Mouse (Mus musculus): ENCODE results near the gene Krtap17-1. TPM values are rescaled to one million over a fixed set of nuclear protein-coding genes. Genes with fewer than 3 reads are reported as not detected.
A peak's percentile ranks its signal among the peaks of the same experiment; 100 is the strongest.

Krtap17-1 gene
- polyA plus RNA-seq (2015; fragmentation: Nextera tagmentation; extraction: Ambion mirVana): 0.23 TPM in 1 of 2 replicates, not detected in the other

DNA sequence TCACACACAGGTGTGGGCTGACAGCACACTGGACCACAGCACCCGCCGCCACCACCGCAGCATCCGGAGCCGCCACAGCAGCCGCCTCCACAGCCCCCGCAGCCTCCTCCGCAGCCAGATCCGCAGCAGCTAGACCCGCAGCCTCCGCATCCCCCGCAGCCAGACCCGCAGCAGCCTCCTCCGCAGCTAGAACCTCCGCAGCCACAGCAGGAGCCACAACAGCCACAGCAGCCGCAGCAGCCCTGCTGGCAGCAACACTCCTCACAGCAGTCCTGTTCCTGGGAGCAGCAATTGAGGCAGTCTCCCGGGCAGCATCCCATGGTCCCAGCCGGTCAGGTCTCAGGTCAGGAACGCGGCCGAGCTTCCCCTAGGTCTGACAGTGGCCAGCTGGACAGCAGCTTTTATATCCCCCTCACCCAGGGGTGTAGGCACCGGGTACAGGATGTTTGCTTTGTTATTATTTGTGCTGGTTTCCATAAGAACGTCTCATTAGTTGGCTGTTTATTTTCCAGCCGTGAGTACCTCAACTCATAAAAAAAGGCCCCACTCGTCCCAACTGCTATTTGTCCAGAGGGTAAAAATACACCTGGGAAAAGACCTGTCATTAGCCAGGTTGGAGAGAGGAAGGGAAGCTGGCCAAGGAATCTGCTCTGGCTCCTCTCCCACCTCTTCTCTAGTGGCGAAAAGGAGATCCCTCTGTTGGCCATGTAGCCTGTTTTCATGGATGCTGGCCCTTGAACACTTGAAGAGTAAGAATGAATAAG, at the start of gene Krtap17-1:
TSS of gene Krtap17-1 (minus strand) at position 375 of the 764 bp plus-strand sequence.
- no peak for DNase-seq (ENCODE audit: low spot score)

DNA sequence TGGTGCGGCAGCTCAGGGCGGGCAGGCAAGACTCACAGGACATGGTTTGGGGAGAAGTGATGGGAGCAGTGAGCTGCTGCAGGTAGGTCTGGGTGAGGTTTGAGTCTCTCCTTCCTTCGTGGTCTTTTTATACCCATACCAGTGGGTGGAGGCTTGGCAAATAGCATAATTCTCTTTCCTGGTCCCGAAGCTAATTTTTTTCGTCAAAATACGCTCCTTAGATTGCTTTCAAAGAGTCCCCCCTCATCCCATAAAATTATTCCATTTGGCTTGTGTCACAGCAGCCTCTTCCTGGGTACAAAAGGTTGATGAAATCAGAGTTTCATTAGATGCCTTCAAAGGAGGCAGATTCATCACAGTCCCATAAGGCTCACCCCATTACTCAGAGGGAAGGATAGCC, 47.7 kb upstream of the Krtap17-1 start, which contains the start of gene Krt34:
TSS of gene Krt34 (minus strand) at position 101 of the 400 bp plus-strand sequence.
- no peak for DNase-seq (ENCODE audit: low spot score)

DNA sequence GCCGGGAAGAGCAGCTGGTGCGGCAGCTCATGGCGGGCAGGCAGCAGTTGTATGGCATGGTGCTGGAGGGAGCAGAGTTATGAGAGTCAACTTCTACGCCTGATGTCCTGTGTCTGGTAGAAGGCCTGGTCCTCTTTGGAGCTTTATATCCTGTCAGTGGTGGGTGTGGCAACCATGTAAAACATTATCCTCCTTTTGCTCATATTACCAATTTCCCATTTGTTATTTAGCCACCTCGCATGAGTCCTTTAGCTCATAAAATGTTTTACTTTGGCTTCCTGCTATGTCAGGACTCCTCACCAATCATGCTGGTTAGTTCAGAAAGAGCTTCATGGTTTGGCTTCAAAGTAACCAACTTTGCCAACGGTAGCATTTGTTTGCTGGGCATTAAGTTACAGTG, 36.0 kb upstream of the Krtap17-1 start, which contains the start of gene Krt33b:
TSS of gene Krt33b (minus strand) at position 101 of the 400 bp plus-strand sequence.
- no peak for DNase-seq (ENCODE audit: low spot score)

GRCm38 (mm10) chr11:100021438-100021837, 27.6 kb upstream of the Krtap17-1 start:
- DNase-seq (ENCODE audit: low spot score): no peak

GRCm38 (mm10) chr11:100019466-100019865, 25.7 kb upstream of the Krtap17-1 start:
- DNase-seq (ENCODE audit: low spot score): no peak

- DNase-seq (ENCODE audit: low spot score): no peak
Observed at GRCm38 (mm10) chr11:100016112-100016511, 22.3 kb upstream of the Krtap17-1 start, which contains the start of gene Krt33a. Krt33a (minus strand) TSS chr11:100016212.

DNA sequence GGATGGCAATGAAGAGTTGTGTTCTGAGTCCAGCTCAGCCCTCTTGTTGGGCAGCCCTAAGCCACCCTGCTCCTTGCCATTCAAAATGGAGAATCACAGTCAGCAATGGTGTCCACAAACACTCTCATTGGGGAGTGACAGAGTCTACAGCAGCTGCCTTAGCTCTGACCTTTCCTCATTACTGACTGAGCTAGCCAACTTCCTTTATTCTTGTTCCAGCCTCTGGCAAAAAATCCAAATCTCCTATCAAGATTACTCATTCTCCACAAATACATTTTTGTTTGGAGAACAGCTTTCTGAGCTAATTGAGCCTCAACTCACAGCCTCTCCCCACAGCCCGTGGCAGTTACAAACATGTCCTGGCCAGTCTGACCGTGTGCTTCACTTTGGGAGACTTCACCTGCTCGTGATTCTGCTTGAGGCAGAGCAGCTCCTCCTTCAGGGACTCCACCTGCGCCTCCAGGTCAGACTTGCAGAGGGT, 19.9 kb upstream of the Krtap17-1 start:
- no peak for DNase-seq (ENCODE audit: low spot score)

DNA sequence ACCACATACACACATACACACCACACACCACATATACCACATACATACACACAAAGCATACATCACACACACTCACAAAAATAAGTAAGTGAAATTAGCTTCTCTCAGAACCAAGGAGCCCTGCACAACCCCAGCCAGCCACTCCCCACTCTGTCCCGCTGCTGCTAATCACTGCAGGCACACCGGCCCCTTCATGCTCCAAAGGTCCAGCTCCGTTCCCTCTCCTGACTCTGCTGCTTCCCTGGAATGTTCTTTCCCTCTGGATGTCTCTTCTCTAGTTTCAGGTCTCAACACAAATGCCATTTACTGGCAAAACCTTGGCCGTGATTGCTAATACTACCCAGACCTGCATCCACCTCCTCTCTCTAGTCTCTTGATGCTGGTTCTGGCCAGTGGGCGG, 16.9 kb upstream of the Krtap17-1 start:
- DNase-seq (ENCODE audit: low spot score): no peak

- no peak for DNase-seq (ENCODE audit: low spot score)
Observed at GRCm38 (mm10) chr11:100008336-100008735, 14.5 kb upstream of the Krtap17-1 start.

- DNase-seq (ENCODE audit: low spot score): peak; percentile 6
Observed at GRCm38 (mm10) chr11:100006624-100007023, 12.8 kb upstream of the Krtap17-1 start.

GRCm38 (mm10) chr11:100005905-100006304, 12.1 kb upstream of the Krtap17-1 start:
- DNase-seq (ENCODE audit: low spot score): no peak

- DNase-seq (ENCODE audit: low spot score): peak; percentile 21
Observed at GRCm38 (mm10) chr11:100004846-100005245, 11.1 kb upstream of the Krtap17-1 start.

GRCm38 (mm10) chr11:99999091-99999490, 5.3 kb upstream of the Krtap17-1 start:
- DNase-seq (ENCODE audit: low spot score): no peak

- DNase-seq (ENCODE audit: low spot score): no peak
Observed at GRCm38 (mm10) chr11:99994384-99994661, 529 bp upstream of the Krtap17-1 start.

DNA sequence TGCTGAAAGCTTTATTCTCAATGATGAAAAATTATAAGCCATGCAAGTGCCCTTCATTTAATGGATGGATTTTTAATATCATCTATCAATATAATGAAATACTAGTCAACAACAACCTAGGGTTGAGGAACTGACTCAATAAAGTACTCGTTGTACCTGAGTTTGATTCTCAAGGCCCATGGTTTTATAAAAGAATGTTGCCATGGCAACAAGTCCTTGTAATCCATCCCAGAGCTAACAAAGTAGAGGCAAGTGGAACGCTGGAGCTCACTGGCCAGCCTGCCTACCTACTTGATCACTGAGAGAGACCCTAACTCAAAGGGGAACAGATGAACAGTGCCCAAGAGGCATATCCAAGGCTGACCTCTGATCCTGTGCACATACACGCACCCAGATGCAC, 3.2 kb downstream of the Krtap17-1 start:
- no peak for DNase-seq (ENCODE audit: low spot score)

GRCm38 (mm10) chr11:99989881-99990405, 3.9 kb downstream of the Krtap17-1 start:
- no peak for DNase-seq (ENCODE audit: low spot score)

DNA sequence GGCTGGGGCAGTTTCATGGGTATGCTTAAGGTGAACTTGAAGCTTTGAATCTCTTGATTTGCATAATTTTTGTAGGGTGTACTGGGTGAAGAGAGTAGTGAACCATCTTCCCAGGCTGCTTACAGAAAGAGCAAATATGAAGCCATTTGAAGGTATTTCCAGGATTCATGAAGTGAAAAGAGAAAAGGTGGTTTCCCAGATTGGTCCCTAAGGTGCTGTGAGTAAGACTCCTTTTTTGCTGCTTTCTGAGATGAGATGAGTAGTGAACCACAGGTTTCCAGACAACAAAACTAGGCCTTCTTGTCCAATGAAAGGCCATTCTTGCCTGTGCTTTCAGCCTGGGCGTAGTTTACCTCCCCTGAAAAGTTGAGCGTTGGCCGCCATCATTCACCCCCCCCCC, 5.3 kb downstream of the Krtap17-1 start:
- DNase-seq (ENCODE audit: low spot score): no peak

GRCm38 (mm10) chr11:99986180-99986647, 7.6 kb downstream of the Krtap17-1 start, which contains the start of gene Krtap16-1:
Krtap16-1 (minus strand) TSS chr11:99986597.
- DNase-seq (ENCODE audit: low spot score): no peak

GRCm38 (mm10) chr11:99985291-99986092, 8.3 kb downstream of the Krtap17-1 start:
- DNase-seq (ENCODE audit: low spot score): no peak

DNA sequence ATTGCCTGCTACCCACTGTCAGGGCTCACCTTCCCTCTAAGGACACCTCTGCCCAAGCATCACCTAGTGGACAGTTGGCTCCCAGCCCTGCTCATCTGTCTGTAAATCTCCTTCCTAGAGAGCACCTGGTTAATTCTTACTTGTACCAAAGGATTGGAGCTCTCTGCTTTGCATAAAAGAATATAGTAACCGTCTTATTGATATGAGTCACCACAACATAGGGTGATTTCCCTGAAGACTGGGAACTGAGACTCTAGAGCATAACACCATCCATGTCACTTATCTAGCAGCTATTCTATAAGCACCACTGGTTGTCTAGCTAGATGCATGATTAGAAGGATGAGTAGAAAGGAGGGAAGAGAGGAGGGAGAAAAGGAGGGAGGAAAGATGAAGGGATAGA, 10.4 kb downstream of the Krtap17-1 start:
- DNase-seq (ENCODE audit: low spot score): no peak

DNA sequence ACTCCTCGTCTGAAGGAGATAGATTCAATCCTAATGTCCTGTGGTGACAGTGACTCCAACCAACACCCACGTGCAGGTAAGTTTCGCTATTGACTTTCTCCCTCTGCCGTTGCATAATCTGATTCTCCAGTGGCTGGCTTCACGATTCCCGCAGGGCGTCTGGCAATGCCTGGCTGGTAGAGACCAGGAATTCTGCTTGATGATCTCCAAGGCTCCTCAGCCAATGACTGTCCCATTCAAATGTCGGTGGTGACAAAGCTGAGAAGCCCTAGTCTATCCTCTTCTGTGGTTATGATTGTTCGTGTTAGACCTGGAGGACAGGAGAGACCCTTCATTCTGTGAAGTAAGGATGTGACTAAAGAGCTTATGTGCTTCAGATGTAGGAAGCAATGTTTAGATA, 11.1 kb downstream of the Krtap17-1 start:
- no peak for DNase-seq (ENCODE audit: low spot score)

GRCm38 (mm10) chr11:99978953-99979352, 14.8 kb downstream of the Krtap17-1 start, which contains the start of gene Krtap29-1:
Krtap29-1 (minus strand) TSS chr11:99979053.
- DNase-seq (ENCODE audit: low spot score): no peak
